Mouse (Mus musculus) heart, adult 2 months (tissue): ENCODE measurements at regions not wholly inside any gene's neighbourhood (a gene's known extent, or its start where the extent isn't known, plus 50 kb on each side); places are given as distances from the start of the nearest gene placed in this dataset.

Source experiments
- DNase-seq, 2 experiments: peaks; one replicate each; pipeline ENCODE4 v3.0.0; 2021
- H3K27ac ChIP-seq: fragments of 200-600 bp; 2 replicates; pipeline ENCODE4 v1.8.1; 2022
- H3K27me3 ChIP-seq: fragments of 200-500 bp; 2 replicates; pipeline ENCODE4 v1.6.1; 2012; ENCODE audit warnings: mild to moderate bottlenecking, low read length, inconsistent platforms, mixed read lengths; ENCODE audit not compliant: control insufficient read depth, insufficient read depth
- H3K36me3 ChIP-seq: fragments of 200-500 bp; 2 replicates; pipeline ENCODE4 v1.6.1; 2012; ENCODE audit warnings: low read length, inconsistent platforms; ENCODE audit not compliant: control insufficient read depth, insufficient read depth
- H3K4me1 ChIP-seq: fragments of 200-500 bp; 2 replicates; pipeline ENCODE4 v1.6.1; 2011; ENCODE audit warnings: low read length; ENCODE audit not compliant: control insufficient read depth, insufficient read depth
- H3K4me3 ChIP-seq: fragments of 200-600 bp; 2 replicates; pipeline ENCODE4 v1.8.1; 2022
- H3K79me2 ChIP-seq: fragments of 200-500 bp; replicated peaks from 2 replicates; pipeline ENCODE4 v1.6.1; 2012; ENCODE audit warnings: mild to moderate bottlenecking, inconsistent platforms, low read length, moderate library complexity, mixed read lengths; ENCODE audit not compliant: control insufficient read depth, insufficient read depth
- H3K9ac ChIP-seq: fragments of 200-500 bp; 2 replicates; pipeline ENCODE4 v1.6.1; 2012; ENCODE audit warnings: low read depth, mild to moderate bottlenecking, control low read depth, inconsistent platforms, low read length, mixed read lengths
- CTCF ChIP-seq: fragments of 200-600 bp; IDR thresholded peaks from 2 replicates; pipeline ENCODE4 v1.8.1; 2022; ENCODE audit warnings: antibody characterized with exemption, mild to moderate bottlenecking, moderate library complexity
- EP300 ChIP-seq: fragments of 200-500 bp; IDR thresholded peaks from 2 replicates; pipeline ENCODE4 v1.6.1; 2011; ENCODE audit warnings: low read depth, low read length, control low read depth; ENCODE audit not compliant: insufficient read depth
- POLR2A ChIP-seq: fragments of 200-500 bp; IDR thresholded peaks from 2 replicates; pipeline ENCODE4 v1.6.1; 2011; ENCODE audit warnings: mild to moderate bottlenecking, low read depth, low read length, control low read depth; ENCODE audit not compliant: insufficient read depth
- WGBS: fragments of 180-500 bp; shearing (Covaris S2); methylation state at CpG from one replicate; pipeline ENCODE4 v1.1.7; 2018; 5-methylcytosine and 5-hydroxymethylcytosine counted together
- intact Hi-C: fragments of 180-260 bp; cut with DNase I; formaldehyde crosslinking; loops from one replicate; pipeline ENCODE4 v1.15.1; 2025

DNA sequence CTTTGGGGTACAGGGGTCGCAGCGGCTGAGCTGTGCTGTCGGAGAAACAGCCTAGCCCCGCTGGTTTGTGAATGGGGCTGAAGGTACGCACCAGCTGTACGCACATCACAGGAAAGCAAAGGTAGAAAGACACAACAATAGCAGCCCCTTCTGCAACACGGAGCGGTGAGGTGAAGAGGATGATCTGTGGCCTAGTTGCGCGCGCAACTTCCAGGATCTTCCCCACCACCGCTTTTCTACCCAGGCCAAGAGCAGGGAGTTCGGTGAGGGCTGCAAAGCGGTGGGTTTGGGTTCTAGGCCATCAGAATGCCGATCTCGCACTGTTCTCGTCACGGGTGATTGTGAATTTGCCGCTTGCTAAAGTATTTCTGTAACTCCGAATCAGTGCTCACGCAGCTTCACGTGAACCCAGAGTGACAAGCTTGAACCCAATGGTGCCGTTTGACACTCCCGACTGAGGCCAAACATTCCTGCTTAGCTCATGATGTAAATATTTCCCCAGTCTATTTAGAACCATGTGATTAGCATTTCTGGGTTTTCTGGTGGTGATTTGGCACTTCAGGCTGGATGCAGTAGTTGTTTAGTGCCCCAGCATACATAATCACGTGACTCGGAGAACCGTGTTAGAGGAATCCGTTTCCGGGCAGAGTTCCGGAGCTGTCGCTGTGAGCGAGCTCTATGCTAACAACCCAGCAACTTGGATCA lies 54.7 kb downstream of the Cryaa start:
- Histone ChIP-seq H3K9ac (no peak overlapping the region), H3K27me3 (no peaks in the 10 kb centered on the region), H3K4me3 (no peak overlapping the region), H3K4me1 (peaks cover 2% of the 10 kb centered on the region), H3K79me2 (no peaks in the 10 kb centered on the region), H3K27ac (no peak overlapping the region), H3K36me3 (no peaks in the 10 kb centered on the region)
- no peak for DNase-seq
- WGBS, result 93% methylated on average over 32 of the region's 32 CpGs
- TF ChIP-seq EP300 (no peak), CTCF (no peak), POLR2A (no peak)
- intact Hi-C loops, result no loop called here

GRCm38 (mm10) chr17:31734521-31734920 lies 56.9 kb downstream of the Cryaa start:
- no peak overlapping the region for H3K9ac ChIP-seq
- no peaks in the 10 kb centered on the region for H3K79me2 ChIP-seq
- H3K27me3 ChIP-seq, result no peaks in the 10 kb centered on the region
- no peaks in the 10 kb centered on the region for H3K4me1 ChIP-seq
- WGBS, result 62% methylated on average over 7 of the region's 7 CpGs
- DNase-seq, result no peak
- H3K4me3 ChIP-seq, result no peak overlapping the region
- TF ChIP-seq POLR2A (no peak), CTCF (no peak), EP300 (no peak)
- H3K27ac ChIP-seq, result no peak overlapping the region
- intact Hi-C loops, result no loop called here
- H3K36me3 ChIP-seq, result no peaks in the 10 kb centered on the region

- 77% methylated on average over 6 of the region's 6 CpGs for WGBS
Measured at GRCm38 (mm10) chr17:31736716-31737115, 59.1 kb downstream of the Cryaa start.

GRCm38 (mm10) chr17:31738249-31738648 lies 60.6 kb downstream of the Cryaa start:
- H3K9ac ChIP-seq, result no peak overlapping the region
- no peaks in the 10 kb centered on the region for H3K79me2 ChIP-seq
- H3K27ac ChIP-seq, result no peak overlapping the region
- intact Hi-C loops, result no loop called here
- TF ChIP-seq POLR2A, result no peak
- no peak for TF ChIP-seq CTCF
- TF ChIP-seq EP300, result no peak
- no peaks in the 10 kb centered on the region for H3K4me1 ChIP-seq
- no peak for DNase-seq
- H3K27me3 ChIP-seq, result no peaks in the 10 kb centered on the region
- no peaks in the 10 kb centered on the region for H3K36me3 ChIP-seq
- 45% methylated on average over 3 of the region's 3 CpGs for WGBS
- H3K4me3 ChIP-seq, result no peak overlapping the region

More at GRCm38 (mm10) chr17:31736716-31737115, 59.1 kb downstream of the Cryaa start:
- Histone ChIP-seq H3K4me3 (no peak overlapping the region), H3K79me2 (no peaks in the 10 kb centered on the region), H3K27me3 (no peaks in the 10 kb centered on the region), H3K36me3 (no peaks in the 10 kb centered on the region), H3K9ac (no peak overlapping the region), H3K4me1 (no peaks in the 10 kb centered on the region), H3K27ac (no peak overlapping the region)
- intact Hi-C loops, result no loop called here
- TF ChIP-seq POLR2A (no peak), EP300 (no peak), CTCF (no peak)
- DNase-seq, result no peak

GRCm38 (mm10) chr17:31739586-31739985 lies 62.0 kb downstream of the Cryaa start:
- H3K27ac ChIP-seq, result no peak overlapping the region
- WGBS, result 65% methylated on average over 11 of the region's 11 CpGs
- H3K9ac ChIP-seq, result no peak overlapping the region
- H3K4me3 ChIP-seq, result no peak overlapping the region
- H3K4me1 ChIP-seq, result no peaks in the 10 kb centered on the region
- no peaks in the 10 kb centered on the region for H3K27me3 ChIP-seq
- H3K79me2 ChIP-seq, result no peaks in the 10 kb centered on the region
- DNase-seq, result no peak
- no peaks in the 10 kb centered on the region for H3K36me3 ChIP-seq
- TF ChIP-seq POLR2A, result no peak
- TF ChIP-seq EP300, result no peak
- no peak for TF ChIP-seq CTCF
- intact Hi-C loops, result no loop called here

- no peaks in the 10 kb centered on the region for H3K36me3 ChIP-seq
- H3K79me2 ChIP-seq, result no peaks in the 10 kb centered on the region
- H3K9ac ChIP-seq, result no peak overlapping the region
- intact Hi-C loops, result no loop called here
- no peaks in the 10 kb centered on the region for H3K27me3 ChIP-seq
- H3K27ac ChIP-seq, result no peak overlapping the region
- 86% methylated on average over 11 of the region's 11 CpGs for WGBS
- no peak overlapping the region for H3K4me3 ChIP-seq
- no peak for TF ChIP-seq CTCF
- TF ChIP-seq EP300, result no peak
- no peak for TF ChIP-seq POLR2A
- no peaks in the 10 kb centered on the region for H3K4me1 ChIP-seq
- DNase-seq, result no peak
Measured at GRCm38 (mm10) chr17:31740059-31740458, 62.5 kb downstream of the Cryaa start.
